ENCODE assay signal across 16 mouse cellular contexts in the genomic region with DNA sequence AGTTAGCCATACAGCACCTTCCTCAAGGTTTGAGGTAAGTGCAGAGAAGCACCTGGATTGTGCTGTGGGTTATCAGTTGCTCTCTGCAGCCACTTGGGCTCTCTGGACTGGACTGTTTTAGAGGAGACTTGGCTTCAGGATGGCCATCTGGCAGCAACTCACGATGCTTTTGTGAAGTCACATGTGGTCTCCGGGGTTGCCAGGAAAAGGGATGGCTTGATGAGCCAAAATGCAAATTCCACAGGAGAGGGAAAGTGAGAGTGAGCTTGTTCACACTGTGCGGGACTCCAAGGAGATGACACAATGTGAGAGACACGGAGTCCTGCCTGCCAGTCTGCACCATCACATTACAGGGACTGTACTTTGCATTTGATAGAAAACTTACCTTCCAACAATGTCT. TPM values are rescaled to one million over a fixed set of nuclear protein-coding genes. Genes with fewer than 3 reads are reported as not detected.
A peak's percentile ranks its signal among the peaks of the same experiment; 100 is the strongest.
DNase-seq lines count a peak whose midpoint lies in the region; ATAC-seq and TF ChIP-seq lines count a peak whose summit lies in the region.
"Had no signal": no experiment of that assay in that cellular context is flagged by ENCODE, and none has a peak within 500 bp of the region (broad histone marks: within the 10 kb centered on the region; RNA-seq: fewer than 3 reads in every experiment).

No protein-coding gene starts in this region.

- H3K9me3 ChIP-seq in hindbrain, embryonic 11.5 days (ENCODE audit: control insufficient read depth, low read length), result no peaks in the 10 kb centered on the region
- H3K9me3 ChIP-seq in hindbrain, embryonic 10.5 days, result no peaks in the 10 kb centered on the region
- H3K9me3 ChIP-seq in forebrain, embryonic 16.5 days (ENCODE audit: control insufficient read depth, low read length), result no peaks in the 10 kb centered on the region
- no peaks in the 10 kb centered on the region for H3K9me3 ChIP-seq in midbrain, embryonic 14.5 days (ENCODE audit: control insufficient read depth, low read length)
- H3K9me3 ChIP-seq: midbrain, embryonic 12.5 days; neural tube, embryonic 12.5 days had no signal

- no peak for TF ChIP-seq EP300 in heart, adult 2 months (IDR thresholded peaks at IDR 0.05; ENCODE audit: insufficient read depth, low read depth, low read length)

- WGBS in hindbrain, embryonic 11.5 days, result 18% methylated on average over 4 of the region's 4 CpGs
- WGBS in hindbrain, embryonic 10.5 days, result 26% methylated on average over 4 of the region's 4 CpGs
- WGBS in forebrain, embryonic 16.5 days, result 16% methylated on average over 4 of the region's 4 CpGs
- 21% methylated on average over 4 of the region's 4 CpGs for WGBS in midbrain, embryonic 14.5 days
- 9% methylated on average over 4 of the region's 4 CpGs for WGBS in heart, adult 2 months

- no peaks in the 10 kb centered on the region for H3K79me2 ChIP-seq in heart, adult 2 months (replicated peaks; ENCODE audit: control insufficient read depth, insufficient read depth, low read length)

- no peak overlapping the region for H3K4me2 ChIP-seq in hindbrain, embryonic 11.5 days (replicated peaks; ENCODE audit: low read depth, low read length)
- no peak overlapping the region for H3K4me2 ChIP-seq in forebrain, embryonic 16.5 days (ENCODE audit: low read length)
- H3K4me2 ChIP-seq in midbrain, embryonic 14.5 days (ENCODE audit: low read length), result no peak overlapping the region
- H3K4me2 ChIP-seq: midbrain, embryonic 12.5 days; neural tube, embryonic 12.5 days had no signal

- DNase-seq in hindbrain, embryonic 11.5 days (ENCODE audit: low spot score), result no peak
- no peak for DNase-seq in hindbrain, embryonic 10.5 days (ENCODE audit: low spot score)
- DNase-seq in MN1 (ENCODE audit: low spot score), result peak; percentile 22
- peak; percentile 62 for DNase-seq in midbrain, embryonic 14.5 days
- no peak for DNase-seq in heart, adult 8-10 months (ENCODE audit: low spot score)
- DNase-seq in heart, adult 2 months, result no peak
- DNase-seq: adrenal gland, postnatal 10 days; cerebellum, adult 2 months; embryo, embryonic 11 days; kidney, adult 8-10 months; liver, postnatal 0 days; lung, postnatal 36 days had no signal

- no peak overlapping the region for H3K9ac ChIP-seq in hindbrain, embryonic 11.5 days (ENCODE audit: low read depth, low read length)
- H3K9ac ChIP-seq in forebrain, embryonic 16.5 days (replicated peaks; ENCODE audit: low read depth, low read length), result no peak overlapping the region
- H3K9ac ChIP-seq in midbrain, embryonic 14.5 days (replicated peaks; ENCODE audit: low read length), result no peak overlapping the region
- H3K9ac ChIP-seq in heart, adult 2 months (ENCODE audit: low read depth, low read length), result no peak overlapping the region
- H3K9ac ChIP-seq: liver, postnatal 0 days; midbrain, embryonic 12.5 days; neural tube, embryonic 12.5 days had no signal

- no peaks in the 10 kb centered on the region for H3K36me3 ChIP-seq in hindbrain, embryonic 11.5 days (ENCODE audit: control insufficient read depth, insufficient read depth, low read length)
- no peaks in the 10 kb centered on the region for H3K36me3 ChIP-seq in hindbrain, embryonic 10.5 days
- H3K36me3 ChIP-seq in forebrain, embryonic 16.5 days (ENCODE audit: control insufficient read depth, insufficient read depth), result no peaks in the 10 kb centered on the region
- no peaks in the 10 kb centered on the region for H3K36me3 ChIP-seq in midbrain, embryonic 14.5 days (ENCODE audit: control insufficient read depth, insufficient read depth, low read length)
- H3K36me3 ChIP-seq in heart, adult 2 months (ENCODE audit: control insufficient read depth, insufficient read depth, low read length), result no peaks in the 10 kb centered on the region
- H3K36me3 ChIP-seq: midbrain, embryonic 12.5 days; neural tube, embryonic 12.5 days had no signal

- peak; percentile 46; the same call in 1 of the 2 replicates for ATAC-seq in hindbrain, embryonic 11.5 days (ENCODE audit: low FRiP score)
- ATAC-seq in forebrain, embryonic 16.5 days, result peak; percentile 92
- ATAC-seq in midbrain, embryonic 14.5 days (ENCODE audit: low FRiP score, low TSS enrichment), result 0 out of 2 replicates have a peak, but pooled peaks have one; percentile 31
- ATAC-seq: liver, postnatal 0 days had no signal

- no peak for TF ChIP-seq POLR2A in heart, adult 2 months (IDR thresholded peaks at IDR 0.05; ENCODE audit: insufficient read depth, low read depth, low read length)

- peaks cover 5% of the 10 kb centered on the region for H3K4me1 ChIP-seq in hindbrain, embryonic 11.5 days (replicated peaks; ENCODE audit: control insufficient read depth, insufficient read depth, low read length)
- H3K4me1 ChIP-seq in hindbrain, embryonic 10.5 days (replicated peaks), result peaks cover 11% of the 10 kb centered on the region
- peaks cover 9% of the 10 kb centered on the region for H3K4me1 ChIP-seq in forebrain, embryonic 16.5 days (replicated peaks; ENCODE audit: control insufficient read depth, insufficient read depth, low read length)
- H3K4me1 ChIP-seq in midbrain, embryonic 14.5 days (ENCODE audit: control insufficient read depth, insufficient read depth, low read length), result no peaks in the 10 kb centered on the region
- H3K4me1 ChIP-seq in heart, adult 2 months (ENCODE audit: control insufficient read depth, insufficient read depth, low read length), result no peaks in the 10 kb centered on the region

- H3K27me3 ChIP-seq in hindbrain, embryonic 11.5 days (ENCODE audit: control insufficient read depth, insufficient read depth, low read length), result peaks cover 42% of the 10 kb centered on the region
- H3K27me3 ChIP-seq in hindbrain, embryonic 10.5 days (ENCODE audit: insufficient read depth, poor library complexity, severe bottlenecking), result peaks cover 97% of the 10 kb centered on the region
- peaks cover 46% of the 10 kb centered on the region for H3K27me3 ChIP-seq in forebrain, embryonic 16.5 days (replicated peaks; ENCODE audit: control insufficient read depth, insufficient read depth, low read length)
- H3K27me3 ChIP-seq in midbrain, embryonic 14.5 days (ENCODE audit: control insufficient read depth, insufficient read depth, low read length), result peaks cover 67% of the 10 kb centered on the region
- peaks cover 25% of the 10 kb centered on the region for H3K27me3 ChIP-seq in heart, adult 2 months (ENCODE audit: control insufficient read depth, insufficient read depth, low read length)

- no peak for TF ChIP-seq CTCF in heart, adult 2 months (IDR thresholded peaks at IDR 0.05)

- intact Hi-C loops in heart, adult 2 months (cut with DNase I), result no loop called here

- no peak overlapping the region for H3K4me3 ChIP-seq in hindbrain, embryonic 11.5 days (ENCODE audit: low read depth, low read length)
- no peak overlapping the region for H3K4me3 ChIP-seq in hindbrain, embryonic 10.5 days
- no peak overlapping the region for H3K4me3 ChIP-seq in forebrain, embryonic 16.5 days (replicated peaks; ENCODE audit: low read length)
- H3K4me3 ChIP-seq in midbrain, embryonic 14.5 days (replicated peaks; ENCODE audit: low read depth, low read length), result no peak overlapping the region
- no peak overlapping the region for H3K4me3 ChIP-seq in heart, adult 2 months
- H3K4me3 ChIP-seq: midbrain, embryonic 12.5 days; neural tube, embryonic 12.5 days had no signal

- no peak overlapping the region for H3K27ac ChIP-seq in hindbrain, embryonic 11.5 days (ENCODE audit: low read depth, low read length)
- H3K27ac ChIP-seq in hindbrain, embryonic 10.5 days, result no peak overlapping the region
- no peak overlapping the region for H3K27ac ChIP-seq in forebrain, embryonic 16.5 days (ENCODE audit: low read length)
- H3K27ac ChIP-seq in midbrain, embryonic 14.5 days (replicated peaks; ENCODE audit: low read depth, low read length), result no peak overlapping the region
- no peak overlapping the region for H3K27ac ChIP-seq in heart, adult 2 months
- H3K27ac ChIP-seq: midbrain, embryonic 12.5 days; neural tube, embryonic 12.5 days had no signal

RNA-seq across cellular contexts. Expression of a gene that starts 7.3 kb away (rescaled TPM):
- polyA plus RNA-seq in hindbrain, embryonic 11.5 days (2014; fragmentation: Nextera tagmentation; extraction: Ambion mirVana), result 41.8 and 42.3 TPM in 2 replicates
- 26.9 and 45.5 TPM in 2 replicates for polyA plus RNA-seq in hindbrain, embryonic 10.5 days (2016; fragmentation: Nextera tagmentation; extraction: Ambion mirVana)
- not detected in 2 replicates for polyA plus RNA-seq in forebrain, embryonic 16.5 days (2015; fragmentation: Nextera tagmentation; extraction: Ambion mirVana)
- 2.2 and 3.3 TPM in 2 replicates for polyA plus RNA-seq in midbrain, embryonic 14.5 days (2014; fragmentation: Nextera tagmentation; extraction: Ambion mirVana)
- total RNA-seq in heart, adult 8-10 months (2022), result not detected
- not detected for total RNA-seq in heart, adult 2 months (2021)
- 0.12 and 0.26 TPM in 2 replicates for polyA plus RNA-seq in heart, adult 2 months (2012; rRNA removed)
- polyA plus RNA-seq: liver, postnatal 0 days; testis, adult 2 months had no signal

Comparison
In these comparisons a context has a peak if more than half of its experiments do, and no peak if none do; other contexts are left out.
1. ATAC-seq: peak in every context shown above with its lines; median percentile 92 in forebrain, embryonic 16.5 days; 46 in hindbrain, embryonic 11.5 days; 31 in midbrain, embryonic 14.5 days.
2. DNase-seq: peak in MN1 (single experiment) and midbrain, embryonic 14.5 days (single experiment); none in hindbrain, embryonic 11.5 days (single experiment), hindbrain, embryonic 10.5 days (single experiment), heart, adult 8-10 months (single experiment) and heart, adult 2 months (0 of 2).